Mouse (Mus musculus): ENCODE results near the gene Crabp2. TPM values are rescaled to one million over a fixed set of nuclear protein-coding genes. Genes with fewer than 3 reads are reported as not detected.
A peak's percentile ranks its signal among the peaks of the same experiment; 100 is the strongest.

Gene Crabp2
- total and polyA plus RNA-seq, 3 experiments = 0.23 to 1.2 TPM; not detected in 1

DNA sequence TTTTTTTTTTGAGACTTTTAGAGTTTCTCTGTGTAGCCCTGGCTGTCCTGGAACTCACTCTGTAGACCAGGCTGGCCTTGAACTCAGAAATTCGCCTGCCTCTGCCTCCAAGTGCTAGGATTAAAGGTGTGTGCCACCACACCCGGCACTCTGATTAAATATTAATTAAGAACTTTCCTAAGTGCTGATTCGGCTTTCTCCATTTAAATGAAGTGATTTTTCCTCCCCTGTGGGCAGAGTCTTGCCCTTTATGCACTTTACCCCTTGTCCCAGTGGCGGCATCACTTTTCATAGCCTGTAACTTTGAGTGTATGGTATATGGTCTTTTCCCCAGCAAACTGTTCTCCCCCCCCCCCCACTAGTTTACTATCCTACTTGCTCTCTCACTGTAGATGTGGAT lies 13.3 kb upstream of the Crabp2 start:
- no peak overlapping the region for H3K4me3 ChIP-seq (ENCODE audit: control insufficient read depth in 1 of 2, insufficient read depth in 1 of 2, low read depth in 2 of 2, low read length in 2 of 2)
- no peaks in the 10 kb centered on the region for H3K9me3 ChIP-seq (replicated peaks; ENCODE audit: insufficient read depth, low read length)
- no peak for TF ChIP-seq BHLHE40 (IDR thresholded peaks at IDR 0.05; ENCODE audit: borderline replicate concordance, low read depth, low read length)
- no peak for TF ChIP-seq ZC3H11A (IDR thresholded peaks at IDR 0.05; ENCODE audit: low read depth, low read length)
- no peak for TF ChIP-seq SIN3A (IDR thresholded peaks at IDR 0.05; ENCODE audit: low read length)
- no peak for TF ChIP-seq MXI1 (IDR thresholded peaks at IDR 0.05; ENCODE audit: low read depth, low read length)
- no peak for TF ChIP-seq JUND (IDR thresholded peaks at IDR 0.05; ENCODE audit: low read depth, low read length)
- TF ChIP-seq MYC (IDR thresholded peaks at IDR 0.05; ENCODE audit: low read depth, low read length) = no peak
- TF ChIP-seq RCOR1 (IDR thresholded peaks at IDR 0.05; ENCODE audit: low read depth, low read length) = no peak
- no peak for TF ChIP-seq NRF1 (IDR thresholded peaks at IDR 0.05; ENCODE audit: insufficient read depth, low read depth, low read length, poor library complexity, severe bottlenecking)
- H3K4me1 ChIP-seq (ENCODE audit: control insufficient read depth in 1 of 2, insufficient read depth in 2 of 2, low read length in 2 of 2) = peaks cover 0 to 16% of the 10 kb centered on the region in 2 experiments; a peak in 3 of 4 replicates
- H3K9ac ChIP-seq (ENCODE audit: control insufficient read depth, low read depth, low read length, poor library complexity, severe bottlenecking) = no peak overlapping the region
- peaks cover 29 to 38% of the 10 kb centered on the region in 2 experiments for H3K36me3 ChIP-seq (ENCODE audit: control insufficient read depth in 1 of 2, insufficient read depth in 2 of 2, low read length in 2 of 2)
- peaks cover 55% of the 10 kb centered on the region for H3K79me2 ChIP-seq (ENCODE audit: control insufficient read depth, insufficient read depth, low read length, poor library complexity)
- no peaks in the 10 kb centered on the region for H3K27me3 ChIP-seq (ENCODE audit: control insufficient read depth in 1 of 2, insufficient read depth in 2 of 2, low read length in 2 of 2)
- no peak overlapping the region for H3K27ac ChIP-seq (ENCODE audit: control insufficient read depth, low read depth, low read length)
- DNase-seq (ENCODE audit: low read depth, low spot score) = no peak

DNA sequence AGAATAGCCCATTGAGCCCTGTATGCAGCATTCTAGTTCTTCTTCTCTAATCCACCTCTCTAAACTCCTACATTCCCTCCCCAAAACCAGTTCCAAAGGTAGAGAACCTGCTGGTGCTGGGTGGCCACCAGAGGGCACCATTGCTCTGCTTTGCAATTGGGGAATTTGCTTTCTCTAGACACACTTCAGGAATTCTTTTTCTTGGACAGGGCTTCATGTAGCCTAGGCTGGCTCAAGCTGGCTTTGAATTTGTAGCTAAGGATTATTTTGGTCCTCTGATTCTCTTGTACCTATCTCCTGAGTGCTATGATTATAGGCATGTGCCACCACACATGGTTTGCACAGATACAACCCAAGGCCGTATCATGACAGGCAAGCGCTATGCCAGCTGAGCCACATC lies 12.7 kb upstream of the Crabp2 start:
- DNase-seq (ENCODE audit: low read depth, low spot score) = peak; percentile 76
- Histone ChIP-seq H3K9ac (ENCODE audit: control insufficient read depth, low read depth, low read length, poor library complexity, severe bottlenecking) (no peak overlapping the region), H3K79me2 (ENCODE audit: control insufficient read depth, insufficient read depth, low read length, poor library complexity) (peaks cover 50% of the 10 kb centered on the region), H3K27ac (ENCODE audit: control insufficient read depth, low read depth, low read length) (no peak overlapping the region), H3K4me1 (ENCODE audit: control insufficient read depth in 1 of 2, insufficient read depth in 2 of 2, low read length in 2 of 2) (peaks cover 0 to 16% of the 10 kb centered on the region in 2 experiments; a peak in 3 of 4 replicates), H3K27me3 (ENCODE audit: control insufficient read depth in 1 of 2, insufficient read depth in 2 of 2, low read length in 2 of 2) (no peaks in the 10 kb centered on the region), H3K4me3 (ENCODE audit: control insufficient read depth in 1 of 2, insufficient read depth in 1 of 2, low read depth in 2 of 2, low read length in 2 of 2) (no peak overlapping the region), H3K9me3 (replicated peaks; ENCODE audit: insufficient read depth, low read length) (no peaks in the 10 kb centered on the region), H3K36me3 (ENCODE audit: control insufficient read depth in 1 of 2, insufficient read depth in 2 of 2, low read length in 2 of 2) (peaks cover 29 to 41% of the 10 kb centered on the region in 2 experiments)
- TF ChIP-seq MEF2A (IDR thresholded peaks at IDR 0.05; ENCODE audit: extremely low read depth, insufficient replicate concordance, low read depth, low read length, poor library complexity, severe bottlenecking) = no peak
- TF ChIP-seq NRF1 (IDR thresholded peaks at IDR 0.05; ENCODE audit: insufficient read depth, low read depth, low read length, poor library complexity, severe bottlenecking) = no peak
- no peak for TF ChIP-seq HCFC1 (IDR thresholded peaks at IDR 0.05; ENCODE audit: low read depth, low read length)
- no peak for TF ChIP-seq CHD2 (IDR thresholded peaks at IDR 0.05; ENCODE audit: low read length)
- no peak for TF ChIP-seq TBP (IDR thresholded peaks at IDR 0.05; ENCODE audit: low read depth, low read length)
- no peak for TF ChIP-seq ELF1 (IDR thresholded peaks at IDR 0.05; ENCODE audit: low read depth, low read length)
- TF ChIP-seq ZMIZ1 (IDR thresholded peaks at IDR 0.05; ENCODE audit: low read depth, low read length) = no peak
- TF ChIP-seq MYB (IDR thresholded peaks at IDR 0.05; ENCODE audit: low read depth, low read length) = no peak
- peak; percentile 89 to 94 (median 91) for TF ChIP-seq CTCF (IDR thresholded peaks at IDR 0.05 in 2 of 3, conservative IDR thresholded peaks at IDR 0.05 in 1 of 3; ENCODE audit: control insufficient read depth in 1 of 3, insufficient read depth in 1 of 3, low read depth in 2 of 3, low read length in 3 of 3, poor library complexity in 1 of 3, severe bottlenecking in 1 of 3)
- no peak for TF ChIP-seq GABPA (IDR thresholded peaks at IDR 0.05; ENCODE audit: low read depth, low read length)
- TF ChIP-seq RAD21 (IDR thresholded peaks at IDR 0.05; ENCODE audit: low read depth, low read length) = peak; percentile 53
- TF ChIP-seq MAZ (IDR thresholded peaks at IDR 0.05; ENCODE audit: low read depth, low read length) = 0 out of 2 replicates have a peak, but pooled peaks have one; percentile 30
- TF ChIP-seq SMC3 (IDR thresholded peaks at IDR 0.05; ENCODE audit: low read depth, low read length) = peak; percentile 71
- TF ChIP-seq TCF12 (IDR thresholded peaks at IDR 0.05; ENCODE audit: low read depth, low read length) = no peak
- no peak for TF ChIP-seq ZKSCAN1 (IDR thresholded peaks at IDR 0.05; ENCODE audit: low read depth, low read length)
- TF ChIP-seq KAT2A (conservative IDR thresholded peaks at IDR 0.05; ENCODE audit: low read depth, low read length) = no peak
- TF ChIP-seq POLR2AphosphoS2 (IDR thresholded peaks at IDR 0.05; ENCODE audit: low read length) = 0 out of 2 replicates have a peak, but pooled peaks have one; percentile 12
- TF ChIP-seq UBTF (IDR thresholded peaks at IDR 0.05; ENCODE audit: borderline replicate concordance, insufficient read depth, low read depth, low read length) = no peak
- TF ChIP-seq USF2 (IDR thresholded peaks at IDR 0.05; ENCODE audit: borderline replicate concordance in 1 of 2, insufficient read depth in 1 of 2, low read depth in 1 of 2, low read length in 2 of 2) = no peak
- no peak for TF ChIP-seq RCOR1 (IDR thresholded peaks at IDR 0.05; ENCODE audit: low read depth, low read length)
- no peak for TF ChIP-seq GATA1 (IDR thresholded peaks at IDR 0.05; ENCODE audit: low read depth, low read length)
- TF ChIP-seq USF1 (IDR thresholded peaks at IDR 0.05; ENCODE audit: low read depth, low read length) = no peak
- TF ChIP-seq ZC3H11A (IDR thresholded peaks at IDR 0.05; ENCODE audit: low read depth, low read length) = peak; percentile 46
- TF ChIP-seq MXI1 (IDR thresholded peaks at IDR 0.05; ENCODE audit: low read depth, low read length) = no peak
- TF ChIP-seq POLR2AphosphoS5 (IDR thresholded peaks at IDR 0.05; ENCODE audit: borderline replicate concordance, low read depth, low read length) = no peak
- no peak for TF ChIP-seq JUND (IDR thresholded peaks at IDR 0.05; ENCODE audit: low read depth, low read length)
- no peak for TF ChIP-seq SIN3A (IDR thresholded peaks at IDR 0.05; ENCODE audit: low read length)
- no peak for TF ChIP-seq MYC (IDR thresholded peaks at IDR 0.05; ENCODE audit: low read depth, low read length)
